Mouse (Mus musculus): ENCODE results near the gene Gnb4.

- TF ChIP-seq CTCF (conservative IDR thresholded peaks at IDR 0.05; ENCODE audit: insufficient read depth, insufficient read length, low read depth, low read length) (no peak), POLR2A (IDR thresholded peaks at IDR 0.05; ENCODE audit: low read depth, low read length) (no peak)
Measured at GRCm38 (mm10) chr3:32649284-32649683, 32.9 kb upstream of the Gnb4 start.

Measured in kidney, adult 2 months (tissue).